ENCODE assay signal across 8 mouse cellular contexts in genomic region chr2:122378421-122379291, GRCm38 (mm10). TPM values are rescaled to one million over a fixed set of nuclear protein-coding genes. Genes with fewer than 3 reads are reported as not detected.
DNase-seq lines count a peak whose midpoint lies in the region; ATAC-seq and TF ChIP-seq lines count a peak whose summit lies in the region.

No protein-coding gene starts in this region.

- no peak for ATAC-seq in kidney, embryonic 14.5 days (ENCODE audit: low FRiP score, low TSS enrichment)

- H3K27ac ChIP-seq in cerebellum, adult 2 months (ENCODE audit: insufficient read depth, low read length): no peak overlapping the region
- no peak overlapping the region; the same call in 1 of the 2 replicates for H3K27ac ChIP-seq in kidney, embryonic 14.5 days (ENCODE audit: low read depth, low read length)

- 0 out of 2 replicates have a peak overlapping the region, but pooled peaks have one; percentile 67 for H3K9ac ChIP-seq in kidney, embryonic 14.5 days (ENCODE audit: low read depth, low read length)

- intact Hi-C loops in left cerebral cortex, postnatal 14 days (cut with DNase I): loop anchor here (2.0 to 10.0 kb wide), 4 partner anchors 66 to 376 kb away; partner anchors contain the start of genes Duoxa1 and Gatm

- H3K4me2 ChIP-seq in kidney, embryonic 14.5 days (replicated peaks; ENCODE audit: low read depth, low read length): peak overlapping the region; percentile 55

- peak; percentile 48; the same call in 1 of the 2 replicates for TF ChIP-seq CTCF in cerebellum, adult 2 months (IDR thresholded peaks at IDR 0.05; ENCODE audit: borderline replicate concordance, insufficient read depth, low read depth, low read length)

- H3K4me3 ChIP-seq in cerebellum, adult 2 months (replicated peaks; ENCODE audit: insufficient read depth, low read depth, low read length): no peak overlapping the region
- H3K4me3 ChIP-seq in kidney, embryonic 14.5 days (ENCODE audit: low read length): peak overlapping the region; percentile 64

- no peaks in the 10 kb centered on the region for H3K9me3 ChIP-seq in kidney, embryonic 14.5 days (ENCODE audit: control insufficient read depth, low read length)

- no peaks in the 10 kb centered on the region for H3K36me3 ChIP-seq in kidney, embryonic 14.5 days (ENCODE audit: control insufficient read depth, insufficient read depth, low read length)

- H3K4me1 ChIP-seq in cerebellum, adult 2 months (ENCODE audit: control insufficient read depth, insufficient read depth, low read length): peaks cover 6% of the 10 kb centered on the region; the same call in 1 of the 2 replicates
- no peaks in the 10 kb centered on the region for H3K4me1 ChIP-seq in kidney, embryonic 14.5 days (ENCODE audit: control insufficient read depth, insufficient read depth, low read length)

- WGBS in cerebellum, adult 2 months: 27% methylated on average over 8 of the region's 8 CpGs
- WGBS in kidney, embryonic 14.5 days: 19% methylated on average over 8 of the region's 8 CpGs

- no peak for TF ChIP-seq POLR2A in cerebellum, adult 2 months (IDR thresholded peaks at IDR 0.05; ENCODE audit: borderline replicate concordance, insufficient read depth, low read length)

- no peaks in the 10 kb centered on the region for H3K27me3 ChIP-seq in cerebellum, adult 2 months (ENCODE audit: control insufficient read depth, insufficient read depth, low read length)
- no peaks in the 10 kb centered on the region for H3K27me3 ChIP-seq in kidney, embryonic 14.5 days (ENCODE audit: control insufficient read depth, insufficient read depth, low read length)

- peak; percentile 59 to 78 for DNase-seq in left cerebral cortex, postnatal 14 days (ENCODE audit: low spot score in 2 of 2)
- no peak for DNase-seq in left cerebral cortex, adult 11 months (ENCODE audit: low spot score)
- DNase-seq in cerebellum, adult 2 months: peak; percentile 49 to 75
- DNase-seq in heart, adult 8-10 months (ENCODE audit: low spot score): peak; percentile 57
- peak; percentile 66 for DNase-seq in lung, postnatal 10 days
- DNase-seq in thymus, postnatal 10 days (ENCODE audit: low spot score in 2 of 2): no peak
- DNase-seq in thymus, postnatal 14 days: no peak

RNA-seq across cellular contexts. Expression of gene Shf, which starts 9.7 kb away (rescaled TPM):
- total RNA-seq in left cerebral cortex, postnatal 14 days (2021): 10 to 100 TPM; 75.3 to 77.1 TPM
- polyA plus RNA-seq in cerebellum, adult 2 months (2012; rRNA removed): 344 and 410 TPM in 2 replicates
- total RNA-seq in heart, adult 8-10 months (2022): 1 to 10 TPM; 4.4 to 7.3 (median 5.7) TPM
- polyA plus RNA-seq in kidney, embryonic 14.5 days (2014; fragmentation: Nextera tagmentation; extraction: Ambion mirVana): 3.5 and 5.5 TPM in 2 replicates

RNA-seq across cellular contexts. Expression of gene Slc28a2, which starts 47.6 kb away (rescaled TPM):
- total RNA-seq in left cerebral cortex, postnatal 14 days (2021): not detected
- polyA plus RNA-seq in cerebellum, adult 2 months (2012; rRNA removed): 0.10 and 0.43 TPM in 2 replicates
- total RNA-seq in heart, adult 8-10 months (2022): 10 to 100 TPM; 16.0 to 22.8 (median 19.8) TPM
- polyA plus RNA-seq in kidney, embryonic 14.5 days (2014; fragmentation: Nextera tagmentation; extraction: Ambion mirVana): 0.39 and 0.47 TPM in 2 replicates

Comparison
In these comparisons a context has a peak if more than half of its experiments do, and no peak if none do; other contexts are left out.
1. DNase-seq: peak in left cerebral cortex, postnatal 14 days (2 of 2), cerebellum, adult 2 months (2 of 2), heart, adult 8-10 months (single experiment) and lung, postnatal 10 days (single experiment); none in left cerebral cortex, adult 11 months (single experiment), thymus, postnatal 10 days (0 of 2) and thymus, postnatal 14 days (single experiment).
2. RNA of gene Shf, which starts 9.7 kb away (total RNA-seq): 75.3 to 77.1 TPM in left cerebral cortex, postnatal 14 days; 4.4 to 7.3 TPM in heart, adult 8-10 months; every median in the first group is over 4 times any median in the second.
3. RNA of gene Slc28a2, which starts 47.6 kb away (total RNA-seq): 16.0 to 22.8 TPM in heart, adult 8-10 months; not detected in left cerebral cortex, postnatal 14 days; every median in the first group is over 10 times any median in the second.